Mouse (Mus musculus): ENCODE results near the gene Dnajb4. TPM values are rescaled to one million over a fixed set of nuclear protein-coding genes. Genes with fewer than 3 reads are reported as not detected.
"Not testable (repeated sequence)": the region's sequence is repeated elsewhere in the genome, so short reads cannot be mapped to it uniquely, and the experiment has no call there.

Gene Dnajb4
- total RNA-seq, 2 experiments from 2014 or later = 217 to 316 TPM

- ATAC-seq (replicated peaks; ENCODE audit: low FRiP score, poor library complexity, severe bottlenecking) = peak; percentile 56
Observed at GRCm38 (mm10) chr3:152153152-152153551, 57.0 kb downstream of the Dnajb4 start.

DNA sequence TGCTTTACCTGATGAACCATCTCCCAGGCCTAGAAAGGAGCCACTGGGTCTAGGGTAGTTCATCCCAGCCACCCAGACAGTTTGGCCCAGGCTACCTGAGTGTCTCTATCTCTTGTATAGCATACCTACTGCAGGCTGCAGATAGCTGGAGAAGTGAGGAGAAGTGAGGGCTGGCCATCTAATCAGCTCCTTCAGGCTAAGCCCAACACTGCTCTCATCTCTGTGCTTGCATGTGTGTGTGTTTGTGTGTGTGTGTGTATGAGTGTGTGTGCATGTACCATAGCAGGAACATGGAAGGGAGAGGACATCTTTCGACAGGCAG, 57.7 kb downstream of the Dnajb4 start:
- peak; percentile 92 for ATAC-seq (replicated peaks; ENCODE audit: low FRiP score, poor library complexity, severe bottlenecking)

DNA sequence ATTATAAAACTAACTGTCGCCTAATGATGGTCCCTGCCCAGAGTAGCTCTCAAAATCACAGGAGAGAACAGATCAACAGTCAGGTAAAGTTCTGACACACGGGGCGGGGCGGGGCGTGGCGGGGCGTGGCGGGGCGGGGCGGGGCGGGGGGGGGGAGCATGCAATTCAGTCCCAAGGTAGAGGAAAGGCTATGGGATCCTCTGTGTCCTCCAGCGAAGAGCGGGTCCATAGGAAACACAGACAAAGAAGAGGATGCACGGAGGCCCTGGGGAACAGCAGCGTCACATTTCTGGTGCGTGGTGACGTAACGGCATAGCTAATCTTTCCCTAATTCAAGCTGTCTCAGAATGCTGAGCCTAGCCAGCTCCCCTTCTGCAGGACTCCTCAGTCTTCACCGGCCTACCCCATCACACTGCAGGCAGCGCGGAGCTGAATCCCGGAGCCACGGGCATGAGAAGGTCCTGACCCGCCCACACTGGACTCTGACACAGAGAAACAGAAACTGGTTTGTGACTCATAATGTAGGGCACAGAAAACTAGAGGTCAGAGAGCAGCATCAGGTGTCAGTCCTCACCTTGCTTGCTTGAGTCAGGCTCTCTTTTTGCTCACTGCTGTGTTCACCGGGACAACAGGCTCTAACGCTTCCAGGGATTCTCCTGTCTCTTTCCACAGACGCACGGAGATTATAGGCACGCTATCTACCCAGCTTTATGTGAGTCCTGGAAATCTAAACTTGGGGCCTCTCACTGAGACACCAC, 58.2 kb downstream of the Dnajb4 start:
- ATAC-seq (replicated peaks; ENCODE audit: low FRiP score, poor library complexity, severe bottlenecking) = peak; percentile 51

- no peak for ATAC-seq (replicated peaks; ENCODE audit: low FRiP score, poor library complexity, severe bottlenecking)
Observed at GRCm38 (mm10) chr3:152149863-152150262, 60.2 kb downstream of the Dnajb4 start.

- no peak for ATAC-seq (replicated peaks; ENCODE audit: low FRiP score, poor library complexity, severe bottlenecking)
Observed at GRCm38 (mm10) chr3:152149449-152149848, 60.7 kb downstream of the Dnajb4 start.

- ATAC-seq (replicated peaks; ENCODE audit: low FRiP score, poor library complexity, severe bottlenecking) = no peak
Observed at GRCm38 (mm10) chr3:152147085-152147831, 62.8 kb downstream of the Dnajb4 start.

DNA sequence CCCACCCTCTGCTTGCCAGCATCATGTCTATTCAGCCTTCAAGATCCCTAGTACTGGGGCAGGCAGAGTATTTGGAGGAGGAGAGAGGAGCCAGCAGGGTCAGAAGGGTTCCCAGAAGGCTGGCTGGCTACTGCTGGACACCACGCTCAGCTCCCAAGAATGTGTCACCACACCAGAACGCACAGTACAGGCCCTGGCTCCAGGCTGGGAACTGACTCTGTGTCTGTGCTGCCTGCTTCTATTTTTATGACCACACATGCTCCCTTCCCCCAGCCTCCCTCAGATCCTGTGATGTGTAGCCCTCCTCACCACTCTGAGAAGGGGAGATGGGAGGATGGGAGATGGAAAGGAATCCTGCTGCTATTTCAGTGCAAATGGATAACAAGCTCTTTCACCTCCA, 64.9 kb downstream of the Dnajb4 start:
- no peak for ATAC-seq (replicated peaks; ENCODE audit: low FRiP score, poor library complexity, severe bottlenecking)

DNA sequence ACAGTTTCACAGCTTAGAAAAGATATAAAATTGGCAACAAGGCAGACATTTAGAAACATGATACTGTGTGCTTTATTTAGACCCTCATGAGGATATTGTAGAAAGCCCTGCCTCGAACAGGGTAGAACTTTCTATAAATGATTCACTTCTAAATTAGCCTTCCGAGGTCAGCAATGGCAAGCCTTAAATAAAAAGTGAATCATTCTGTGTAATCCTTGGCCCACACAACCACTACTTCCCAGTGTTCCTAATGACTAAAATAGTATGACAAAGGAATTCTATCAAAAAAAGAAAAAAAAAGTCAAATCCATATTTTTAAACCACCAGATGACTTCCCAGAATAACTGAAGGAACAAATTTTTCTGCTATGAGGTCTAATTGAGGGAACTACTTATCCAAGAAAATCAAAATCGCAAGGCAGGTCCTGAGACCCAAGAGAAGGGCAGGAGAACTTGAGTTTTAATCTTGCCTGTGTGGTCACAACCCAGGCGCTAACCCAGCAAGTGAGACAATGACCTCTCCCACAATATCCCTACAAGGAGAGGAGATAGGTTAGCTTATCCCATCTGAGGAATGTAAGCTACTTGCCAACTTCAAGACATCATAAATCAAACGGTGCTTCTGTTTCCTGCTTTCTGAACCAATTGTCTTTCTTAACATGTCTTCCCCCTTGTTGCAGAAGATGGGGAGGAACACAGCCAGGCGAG, 67.0 kb downstream of the Dnajb4 start:
- ATAC-seq (replicated peaks; ENCODE audit: low FRiP score, poor library complexity, severe bottlenecking) = no peak

DNA sequence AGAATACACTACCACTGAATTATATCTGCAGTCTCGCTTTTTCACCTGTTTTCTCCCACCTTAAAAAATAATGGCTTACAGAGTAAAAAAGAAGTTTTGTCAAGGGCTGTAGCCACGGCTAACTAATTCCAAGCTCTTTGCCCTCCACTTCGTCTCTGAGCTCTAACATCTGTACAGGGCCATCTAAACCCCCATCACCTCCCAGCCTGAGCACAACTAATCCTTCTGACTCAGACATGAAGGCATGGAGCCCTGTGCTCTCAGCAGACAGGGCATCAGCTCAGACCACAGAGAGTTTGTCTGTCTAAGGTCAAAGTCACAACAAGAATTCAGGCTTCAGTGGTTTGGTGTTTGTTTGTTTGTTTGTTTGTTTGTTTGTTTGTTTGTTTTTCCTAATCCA, 68.0 kb downstream of the Dnajb4 start:
- ATAC-seq (replicated peaks; ENCODE audit: low FRiP score, poor library complexity, severe bottlenecking) = no peak

DNA sequence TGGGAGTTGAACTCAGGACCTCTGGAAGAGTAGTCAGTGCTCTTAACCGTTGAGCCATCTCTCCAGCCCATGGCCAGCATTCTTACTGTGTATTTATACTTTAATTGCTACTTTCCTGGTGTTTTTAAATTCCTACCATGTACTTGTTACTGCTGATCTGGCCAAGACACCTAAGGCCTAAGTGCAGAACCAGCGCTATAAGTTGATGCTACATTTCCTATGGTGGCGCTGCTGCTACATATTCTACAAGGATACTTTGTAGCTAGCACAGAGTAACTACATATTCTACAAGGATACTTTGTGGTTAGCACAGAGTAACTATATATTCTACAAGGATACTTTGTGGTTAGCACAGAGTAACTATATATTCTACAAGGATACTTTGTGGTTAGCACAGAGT, 70.8 kb downstream of the Dnajb4 start:
- peak; percentile 70 for ATAC-seq (replicated peaks; ENCODE audit: low FRiP score, poor library complexity, severe bottlenecking)

DNA sequence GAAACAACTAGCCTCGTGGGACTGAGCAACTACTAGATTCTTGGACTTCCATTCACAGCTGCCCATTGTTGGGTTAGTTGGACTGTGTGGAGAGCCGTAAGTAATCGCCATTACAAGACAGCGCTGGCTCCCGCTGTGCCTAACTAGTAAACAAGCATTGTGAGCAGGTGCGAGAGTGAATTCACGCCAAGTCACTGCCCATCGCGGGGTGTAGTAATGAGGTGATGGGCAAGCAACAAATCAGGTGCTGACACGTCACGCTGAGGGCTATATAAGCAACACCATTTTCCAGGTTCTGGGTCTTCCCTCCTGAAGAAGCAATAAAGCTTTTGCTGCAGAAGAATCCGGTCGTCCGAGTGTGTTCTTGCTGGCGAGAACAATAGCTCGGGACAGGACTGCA, 74.0 kb downstream of the Dnajb4 start:
- not testable (repeated sequence) for ATAC-seq (replicated peaks; ENCODE audit: low FRiP score, poor library complexity, severe bottlenecking)

- ATAC-seq (replicated peaks; ENCODE audit: low FRiP score, poor library complexity, severe bottlenecking) = no peak
Observed at GRCm38 (mm10) chr3:152133621-152134020, 76.5 kb downstream of the Dnajb4 start.

- no peak for ATAC-seq (replicated peaks; ENCODE audit: low FRiP score, poor library complexity, severe bottlenecking)
Observed at GRCm38 (mm10) chr3:152130963-152131362, 79.1 kb downstream of the Dnajb4 start.

DNA sequence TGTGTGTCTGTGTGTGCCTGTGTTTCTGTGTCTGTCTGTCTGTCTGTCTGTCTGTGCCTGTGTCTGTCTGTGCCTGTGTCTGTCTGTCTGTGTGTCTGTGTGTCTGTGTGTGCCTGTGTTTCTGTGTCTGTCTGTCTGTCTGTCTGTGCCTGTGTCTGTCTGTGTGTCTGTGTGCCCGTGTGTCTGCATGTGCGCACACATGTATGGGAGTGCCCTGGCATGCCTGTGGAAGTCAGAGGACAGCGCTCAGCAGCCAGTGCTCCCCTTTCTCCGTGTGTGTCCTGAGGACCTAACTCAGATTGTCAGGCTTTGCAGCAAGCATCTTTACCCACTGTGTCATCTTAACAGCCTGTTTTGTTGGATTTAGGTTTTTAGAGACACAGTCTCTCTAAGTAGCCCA, 80.7 kb downstream of the Dnajb4 start:
- not testable (repeated sequence) for ATAC-seq (replicated peaks; ENCODE audit: low FRiP score, poor library complexity, severe bottlenecking)

- no peak for ATAC-seq (replicated peaks; ENCODE audit: low FRiP score, poor library complexity, severe bottlenecking)
Observed at GRCm38 (mm10) chr3:152128631-152129030, 81.5 kb downstream of the Dnajb4 start.

Other genes starting within 250 kb of the Dnajb4 start
- not detected in 2 replicates for gene Gipc2, start 44.1 kb downstream of the Dnajb4 start, total RNA-seq (2015; ENCODE audit: low replicate concordance)
- gene Gipc2, start 44.1 kb downstream of the Dnajb4 start, total RNA-seq (2017; ENCODE audit: low replicate concordance) = 2.4 and 4.7 TPM in 2 replicates
- 48.9 and 97.6 TPM in 2 replicates for gene Fubp1, start 120 bp upstream of the Dnajb4 start, total RNA-seq (2015; ENCODE audit: low replicate concordance)
- 108 and 142 TPM in 2 replicates for gene Fubp1, start 120 bp upstream of the Dnajb4 start, total RNA-seq (2017; ENCODE audit: low replicate concordance)
- gene Nexn, start 56.0 kb upstream of the Dnajb4 start, total RNA-seq (2015; ENCODE audit: low replicate concordance) = not detected in 2 replicates
- gene Nexn, start 56.0 kb upstream of the Dnajb4 start, total RNA-seq (2017; ENCODE audit: low replicate concordance) = not detected in 2 replicates
- 3.3 and 5.0 TPM in 2 replicates for gene Miga1, start 130.1 kb upstream of the Dnajb4 start, total RNA-seq (2015; ENCODE audit: low replicate concordance)
- gene Miga1, start 130.1 kb upstream of the Dnajb4 start, total RNA-seq (2017; ENCODE audit: low replicate concordance) = 2.1 and 6.3 TPM in 2 replicates
- 55.0 and 59.6 TPM in 2 replicates for gene Usp33, start 136.2 kb upstream of the Dnajb4 start, total RNA-seq (2015; ENCODE audit: low replicate concordance)
- gene Usp33, start 136.2 kb upstream of the Dnajb4 start, total RNA-seq (2017; ENCODE audit: low replicate concordance) = 145 and 182 TPM in 2 replicates
- gene Zzz3, start 185.2 kb upstream of the Dnajb4 start, total RNA-seq (2015; ENCODE audit: low replicate concordance) = 12.1 and 16.9 TPM in 2 replicates
- 15.5 and 16.9 TPM in 2 replicates for gene Zzz3, start 185.2 kb upstream of the Dnajb4 start, total RNA-seq (2017; ENCODE audit: low replicate concordance)